Mouse (Mus musculus) G1E (cell line): ENCODE data around the gene Gcn1l1.

Source experiments
- CTCF ChIP-seq: IDR thresholded peaks from 2 replicates; pipeline ENCODE4 v1.5.1; 2012; ENCODE audit warnings: low read depth, low read length, inconsistent platforms, mixed read lengths
- GATA1 ChIP-seq: IDR thresholded peaks from 2 replicates; pipeline ENCODE4 v1.6.1; 2012; ENCODE audit warnings: borderline replicate concordance, low read length, inconsistent platforms, mixed read lengths

- TF ChIP-seq CTCF (no peak), GATA1 (no peak)
Measured at GRCm38 (mm10) chr5:115564737-115565393, at the start of gene Gcn1l1.
